Mouse (Mus musculus) testis, postnatal 14 days (tissue): Measurements from ENCODE around the gene Tspan5.

Source experiments
- DNase-seq: peaks from one replicate; pipeline ENCODE4 v3.0.0; 2021; ENCODE audit warnings: low spot score

Tspan5 gene

DNA sequence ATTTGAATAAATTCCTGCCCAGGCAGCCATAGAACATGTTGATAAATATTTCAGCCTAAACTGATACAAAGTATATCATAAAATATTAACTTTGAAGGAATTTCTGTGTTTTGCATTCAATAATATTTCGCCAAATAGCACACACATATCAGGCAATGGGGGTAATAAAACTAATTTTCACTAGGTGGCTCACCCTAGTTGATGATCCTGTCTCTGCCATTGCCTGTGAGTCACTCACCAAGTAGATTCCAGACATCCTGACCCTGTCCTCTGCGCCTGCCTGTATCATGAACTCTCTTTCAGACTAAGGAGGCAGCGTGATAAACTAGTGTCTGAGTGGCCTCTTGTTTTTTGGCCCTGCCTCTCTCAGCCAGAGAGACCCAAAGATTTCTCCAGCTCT, 105.8 kb downstream of the Tspan5 start:
- DNase-seq = no peak

DNA sequence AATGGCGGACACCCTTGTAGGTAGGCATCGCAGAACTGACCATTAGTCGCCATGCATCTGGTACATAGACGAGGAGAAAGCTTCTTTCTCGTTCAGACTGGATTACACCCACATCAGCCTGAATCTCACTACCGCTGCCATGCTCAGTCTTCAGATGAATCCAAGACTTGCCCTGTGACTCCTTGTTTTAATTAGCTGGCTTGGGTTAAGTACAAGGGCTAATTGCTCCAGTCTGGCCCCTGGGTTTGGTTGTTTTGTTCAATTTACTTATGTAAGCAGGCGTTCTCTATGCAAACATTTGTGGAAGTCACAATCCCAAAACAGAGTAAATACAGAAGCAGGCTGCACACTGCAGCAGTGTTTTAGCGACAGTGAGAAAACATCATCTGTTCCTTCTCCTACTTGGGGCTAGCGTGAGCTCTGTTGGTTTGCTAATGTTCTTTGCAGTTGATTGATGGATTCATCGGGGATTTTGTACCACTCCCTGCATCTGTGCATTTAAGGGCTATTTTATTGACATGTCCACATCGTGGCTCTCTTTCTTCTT, 107.8 kb downstream of the Tspan5 start:
- no peak for DNase-seq

DNA sequence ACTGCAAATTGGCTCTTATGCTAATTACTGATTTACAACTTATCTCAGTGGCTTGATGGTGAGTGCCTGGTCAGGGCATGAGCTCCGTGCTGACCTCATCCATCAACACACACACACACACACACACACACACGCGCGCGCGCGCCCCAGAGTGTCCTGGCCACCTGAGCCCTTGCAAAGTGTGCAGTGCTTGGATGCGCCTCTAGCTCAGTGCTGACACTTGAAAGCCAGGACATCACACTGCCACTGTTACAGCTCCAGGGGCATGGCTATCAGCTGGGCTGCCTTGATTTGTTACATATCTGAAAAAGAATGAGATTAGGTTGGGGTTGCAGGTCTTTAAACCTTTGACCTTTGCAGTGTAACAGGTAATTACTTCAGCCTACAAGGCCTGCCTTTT, 109.9 kb downstream of the Tspan5 start:
- no peak for DNase-seq

DNA sequence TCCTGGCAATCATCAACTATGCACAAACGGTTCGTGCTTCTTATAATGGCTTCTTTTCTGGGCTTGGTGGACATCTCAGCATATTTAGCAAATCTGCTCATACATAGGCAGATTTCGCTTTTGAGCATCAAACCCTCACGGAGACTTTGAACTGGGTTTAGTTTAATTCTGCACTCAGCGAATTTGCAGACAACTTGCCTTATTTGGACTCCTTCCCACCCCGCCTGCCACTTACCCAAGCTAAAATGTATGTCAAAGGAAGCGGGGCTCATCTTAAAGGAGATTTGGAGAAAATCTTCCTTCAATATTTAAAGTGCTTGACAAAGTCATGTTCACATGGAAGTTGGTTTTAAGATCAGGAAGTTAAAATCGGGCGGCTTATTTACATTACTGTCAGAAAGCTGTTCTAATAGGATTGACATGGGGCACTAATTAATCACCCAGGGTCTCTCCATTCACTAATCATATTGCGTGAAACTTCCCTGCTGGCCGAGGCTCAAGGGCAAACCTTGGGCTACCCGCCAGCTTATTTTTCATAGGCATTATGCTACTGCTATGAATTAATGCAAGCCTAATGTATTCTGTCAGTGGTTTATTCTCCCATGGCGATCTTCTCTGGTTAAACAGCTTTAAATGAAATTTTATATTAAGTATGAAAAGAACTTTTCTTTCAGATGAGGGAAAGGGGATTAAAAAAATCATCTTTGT, 111.1 kb downstream of the Tspan5 start:
- no peak for DNase-seq

- DNase-seq = no peak
Measured at GRCm38 (mm10) chr3:138853996-138854836, 112.2 kb downstream of the Tspan5 start.

DNA sequence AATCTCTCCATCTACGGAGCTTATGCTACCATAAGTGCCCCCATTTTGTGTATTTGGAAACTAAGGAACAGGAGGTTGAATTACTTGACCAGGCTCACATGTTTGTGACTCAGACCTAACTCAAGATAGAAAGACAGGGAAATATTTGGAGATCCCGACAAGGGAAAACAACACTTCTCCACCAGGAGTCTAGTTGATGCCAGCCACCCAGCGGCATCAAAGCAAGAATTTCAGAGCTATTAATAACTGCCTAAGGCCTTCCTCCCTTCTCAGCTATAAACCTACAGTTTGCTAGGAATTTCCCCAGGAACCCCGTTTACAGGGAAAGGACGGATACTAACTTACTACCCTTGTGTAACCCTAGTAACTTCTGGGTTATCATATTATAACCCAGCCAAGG, 113.4 kb downstream of the Tspan5 start:
- no peak for DNase-seq

- no peak for DNase-seq
Measured at GRCm38 (mm10) chr3:138856946-138857345, 115.0 kb downstream of the Tspan5 start.

- no peak for DNase-seq
Measured at GRCm38 (mm10) chr3:138857805-138858546, 116.0 kb downstream of the Tspan5 start.

GRCm38 (mm10) chr3:138858649-138859048, 116.7 kb downstream of the Tspan5 start:
- no peak for DNase-seq

DNA sequence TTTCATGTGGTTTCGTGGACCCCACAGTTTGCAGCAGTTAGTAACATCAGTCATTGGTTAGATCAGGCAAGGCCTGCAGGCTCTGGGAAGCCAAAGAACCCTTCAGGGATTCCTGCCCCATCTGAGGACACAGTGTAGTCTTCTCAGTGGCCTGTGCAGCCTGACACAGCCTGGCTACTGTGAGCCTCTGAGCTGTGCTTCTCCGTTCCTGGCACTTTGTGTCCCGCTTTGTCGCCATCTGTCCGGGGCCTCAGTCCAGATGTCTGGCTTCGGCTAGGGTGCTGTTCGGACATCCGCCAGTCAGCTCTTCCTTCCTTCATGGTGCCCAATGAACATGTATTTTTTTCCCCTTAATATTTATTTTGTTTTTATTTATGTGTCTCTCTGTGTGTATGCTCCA, 117.2 kb downstream of the Tspan5 start:
- no peak for DNase-seq

GRCm38 (mm10) chr3:138859666-138860065, 117.7 kb downstream of the Tspan5 start:
- no peak for DNase-seq

GRCm38 (mm10) chr3:138860257-138860760, 118.3 kb downstream of the Tspan5 start:
- peak; percentile 65 for DNase-seq

- DNase-seq = no peak
Measured at GRCm38 (mm10) chr3:138861032-138861431, 119.0 kb downstream of the Tspan5 start.

DNA sequence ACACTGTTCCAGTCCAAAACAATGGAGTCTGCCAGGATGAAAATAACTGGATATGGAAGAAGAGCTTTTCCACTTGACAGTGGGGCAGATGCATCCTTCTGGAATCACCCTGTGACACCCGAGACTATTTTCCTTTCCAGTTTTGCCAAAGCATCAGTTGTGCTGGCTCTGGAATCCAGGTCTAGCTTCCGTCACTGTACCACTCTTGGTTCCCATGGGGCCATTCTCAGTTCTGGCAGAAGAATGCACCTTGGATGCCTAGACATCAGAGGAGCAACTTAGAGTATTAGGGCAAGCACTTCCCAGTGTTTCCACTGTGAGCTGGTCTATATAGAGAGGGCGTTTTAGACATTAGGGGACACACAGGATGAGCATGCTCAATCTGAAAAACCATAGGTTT, 119.6 kb downstream of the Tspan5 start:
- no peak for DNase-seq

- DNase-seq = no peak
Measured at GRCm38 (mm10) chr3:138864166-138864648, 122.2 kb downstream of the Tspan5 start.

- no peak for DNase-seq
Measured at GRCm38 (mm10) chr3:138865271-138865670, 123.3 kb downstream of the Tspan5 start.

- no peak for DNase-seq
Measured at GRCm38 (mm10) chr3:138867149-138867848, 125.3 kb downstream of the Tspan5 start.

DNA sequence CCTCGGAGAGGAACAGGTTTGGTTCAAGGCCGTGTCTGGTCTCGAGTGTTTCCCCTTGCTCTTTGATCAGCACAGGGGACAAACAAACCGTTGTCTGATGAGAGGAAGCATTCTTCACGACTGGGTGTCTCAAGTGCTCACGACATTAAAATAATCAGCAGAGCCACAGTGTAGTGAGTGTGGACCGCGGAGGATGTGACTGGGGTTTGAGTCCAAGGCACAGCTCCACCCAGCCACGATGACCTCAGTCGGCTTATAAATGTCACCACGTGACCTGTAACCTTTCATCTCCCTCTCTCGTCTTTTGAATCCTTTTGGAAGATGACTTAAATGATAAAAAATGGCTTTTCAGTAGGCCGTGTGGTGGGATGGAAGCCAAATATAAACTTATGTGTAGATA, 126.4 kb downstream of the Tspan5 start:
- DNase-seq = no peak

DNA sequence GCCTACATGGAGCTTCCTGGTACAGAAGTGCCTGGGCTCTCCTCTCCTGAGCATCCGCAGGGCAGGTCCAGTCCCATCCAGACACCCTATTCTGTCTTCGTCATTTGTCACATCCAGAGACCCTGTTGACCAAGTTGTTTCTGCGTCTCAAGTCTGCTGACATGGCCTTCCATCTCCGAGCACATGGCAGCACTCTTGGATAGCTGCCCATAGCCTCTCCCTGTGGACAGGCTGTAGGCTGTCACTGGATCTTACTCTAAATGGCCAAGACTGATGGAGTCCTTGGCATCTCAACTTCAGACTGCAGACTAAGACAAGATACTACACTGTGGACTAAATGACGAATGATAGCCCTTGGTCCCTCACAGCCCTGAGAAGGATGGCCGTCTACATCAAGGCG, 133.3 kb downstream of the Tspan5 start:
- no peak for DNase-seq

DNA sequence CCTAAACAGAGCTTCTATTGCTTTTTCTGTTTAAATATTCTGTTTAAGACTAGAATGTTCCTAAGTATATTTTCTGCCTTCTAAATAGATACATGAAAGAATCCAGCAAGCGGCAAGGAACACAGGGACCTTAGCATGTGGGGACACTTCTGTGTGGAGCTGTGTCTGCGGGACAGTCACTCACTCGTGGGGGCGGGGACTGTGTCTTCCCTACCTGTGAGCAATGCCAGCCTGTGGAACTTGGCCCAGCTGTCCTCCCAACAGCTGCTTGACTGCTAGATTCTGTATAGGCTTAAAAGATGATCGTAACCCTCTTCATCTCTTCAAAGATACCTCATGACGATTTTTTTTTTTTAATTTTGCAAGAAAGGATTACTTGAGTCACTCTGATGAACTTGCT, 133.9 kb downstream of the Tspan5 start:
- DNase-seq = no peak

DNA sequence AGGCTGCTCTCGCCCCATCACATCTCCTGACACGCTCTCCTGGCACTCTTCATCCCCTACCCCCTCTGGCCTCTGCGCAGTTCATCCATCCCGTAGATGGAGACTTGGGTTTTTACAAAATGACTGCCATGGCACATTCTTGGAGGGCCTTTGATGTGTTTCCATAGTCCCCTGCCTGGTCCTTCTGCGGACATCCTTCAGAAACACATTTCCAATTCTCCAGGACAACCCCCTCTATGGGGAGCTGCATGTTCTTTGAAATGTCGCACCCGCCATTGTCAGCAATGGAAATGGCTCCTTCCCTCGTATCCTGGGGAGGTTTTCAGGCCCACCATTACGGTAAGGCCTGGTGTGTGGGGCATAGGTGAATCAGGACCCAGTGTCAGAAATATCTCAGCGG, 134.4 kb downstream of the Tspan5 start:
- no peak for DNase-seq
